Mouse (Mus musculus) brain, embryonic 14.5 days (tissue): ENCODE measurements around the gene Stoml1.
A peak's percentile ranks its signal among the peaks of the same experiment; 100 is the strongest.

Experiments
- CTCF ChIP-seq: fragments of 200-500 bp; IDR thresholded peaks from 2 replicates; pipeline ENCODE4 v1.5.1; 2012; ENCODE audit warnings: inconsistent platforms, mild to moderate bottlenecking, moderate library complexity, borderline replicate concordance; ENCODE audit not compliant: insufficient read depth, insufficient read length; ENCODE audit errors: extremely low read depth
- POLR2A ChIP-seq: fragments of 200-500 bp; IDR thresholded peaks from 2 replicates; pipeline ENCODE4 v1.6.1; 2012; ENCODE audit warnings: mild to moderate bottlenecking, inconsistent platforms, borderline replicate concordance; ENCODE audit not compliant: poor library complexity, insufficient read depth, insufficient read length, severe bottlenecking; ENCODE audit errors: extremely low read depth

- TF ChIP-seq CTCF (peak; percentile 75; the same call in 1 of the 2 replicates), POLR2A (no peak)
Observed at GRCm38 (mm10) chr9:58280259-58281109, 27.5 kb downstream of the Stoml1 start.
